Mouse (Mus musculus) kidney, postnatal 36 days (tissue): ENCODE results near the gene Parp6.

ENCODE experiments used
- DNase-seq, 2 experiments: peaks; one replicate each; pipeline ENCODE4 v3.0.0; 2021 to 2022; ENCODE audit warnings: mixed read lengths in 2 of 2

The Parp6 gene

GRCm38 (mm10) chr9:59616622-59617306 lies at the start of gene Parp6:
TSS of gene Parp6 (plus strand) at chr9:59617284.
- peak; percentile 100 for DNase-seq

GRCm38 (mm10) chr9:59571852-59572251 lies 45.2 kb upstream of the Parp6 start:
- no peak for DNase-seq

- no peak for DNase-seq
Measured at GRCm38 (mm10) chr9:59577401-59577800, 39.7 kb upstream of the Parp6 start.

GRCm38 (mm10) chr9:59577844-59578504 lies 39.1 kb upstream of the Parp6 start, which contains the start of gene Celf6:
TSS of gene Celf6 (plus strand) at chr9:59577917.
- DNase-seq: peak; percentile 63 to 75

- no peak for DNase-seq
Measured at GRCm38 (mm10) chr9:59578505-59578867, 38.6 kb upstream of the Parp6 start.

GRCm38 (mm10) chr9:59584871-59585308 lies 32.2 kb upstream of the Parp6 start:
- peak; percentile 72 to 83 for DNase-seq

GRCm38 (mm10) chr9:59588252-59588651 lies 28.8 kb upstream of the Parp6 start:
- DNase-seq: no peak

- DNase-seq: no peak
Measured at GRCm38 (mm10) chr9:59588710-59589671, 28.1 kb upstream of the Parp6 start.

GRCm38 (mm10) chr9:59589703-59590439 lies 27.2 kb upstream of the Parp6 start:
- no peak for DNase-seq

GRCm38 (mm10) chr9:59601661-59602060 lies 15.4 kb upstream of the Parp6 start:
- DNase-seq: no peak

- peak in 1 of 2 experiments; percentile 11 for DNase-seq
Measured at GRCm38 (mm10) chr9:59605967-59606366, 11.1 kb upstream of the Parp6 start.

GRCm38 (mm10) chr9:59610950-59611349 lies 6.1 kb upstream of the Parp6 start:
- DNase-seq: no peak

- no peak for DNase-seq
Measured at GRCm38 (mm10) chr9:59615797-59616196, 1.3 kb upstream of the Parp6 start.

- peak in 1 of 2 experiments; percentile 20 for DNase-seq
Measured at GRCm38 (mm10) chr9:59617307-59617973, 356 bp downstream of the Parp6 start.

- no peak for DNase-seq
Measured at GRCm38 (mm10) chr9:59638372-59638771, 21.3 kb downstream of the Parp6 start.

- no peak for DNase-seq
Measured at GRCm38 (mm10) chr9:59639936-59640335, 22.9 kb downstream of the Parp6 start.

- DNase-seq: no peak
Measured at GRCm38 (mm10) chr9:59641320-59641719, 24.2 kb downstream of the Parp6 start.

GRCm38 (mm10) chr9:59649911-59650310 lies 32.8 kb downstream of the Parp6 start:
- DNase-seq: no peak

- peak in 1 of 2 experiments; percentile 36 for DNase-seq
Measured at GRCm38 (mm10) chr9:59653371-59653770, 36.3 kb downstream of the Parp6 start.

- DNase-seq: no peak
Measured at GRCm38 (mm10) chr9:59654450-59654983, 37.4 kb downstream of the Parp6 start.

GRCm38 (mm10) chr9:59655958-59656634 lies 39.0 kb downstream of the Parp6 start, which contains the start of gene Pkm:
TSS of gene Pkm (plus strand) at chr9:59656368.
- DNase-seq: peak; percentile 96 to 98
